Mouse (Mus musculus) skeletal muscle tissue, adult 2 months (tissue): Measurements from ENCODE around the gene Stab1.
A peak's percentile ranks its signal among the peaks of the same experiment; 100 is the strongest.

ENCODE experiments used
- DNase-seq: peaks from one replicate; pipeline ENCODE4 v3.0.0-alpha.2; 2012; ENCODE audit warnings: low read depth, low spot score

Stab1 gene

DNA sequence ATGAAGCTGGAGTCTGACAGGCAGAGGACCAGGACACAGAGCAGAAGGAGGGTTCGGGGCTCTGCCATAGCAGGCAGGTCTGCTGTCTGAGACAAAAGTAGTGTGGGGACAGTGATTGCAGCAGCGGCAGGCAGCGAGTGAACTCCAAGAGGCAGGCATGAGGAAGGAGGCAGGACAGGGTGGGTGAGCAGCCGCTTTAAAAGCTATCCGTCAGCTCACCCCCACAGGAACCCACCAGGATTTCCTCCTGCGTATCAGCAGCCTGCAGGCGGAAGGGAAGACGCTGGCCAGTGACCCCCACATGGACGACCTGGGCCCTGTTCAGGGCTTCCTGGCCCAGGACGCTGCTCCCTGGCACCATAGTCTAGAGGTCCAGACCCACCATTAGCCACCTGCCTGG is at the start of gene Stab1:
Gene Stab1 (minus strand): TSS at position 217 of the 400 bp plus-strand sequence.
- DNase-seq: peak; percentile 36

DNA sequence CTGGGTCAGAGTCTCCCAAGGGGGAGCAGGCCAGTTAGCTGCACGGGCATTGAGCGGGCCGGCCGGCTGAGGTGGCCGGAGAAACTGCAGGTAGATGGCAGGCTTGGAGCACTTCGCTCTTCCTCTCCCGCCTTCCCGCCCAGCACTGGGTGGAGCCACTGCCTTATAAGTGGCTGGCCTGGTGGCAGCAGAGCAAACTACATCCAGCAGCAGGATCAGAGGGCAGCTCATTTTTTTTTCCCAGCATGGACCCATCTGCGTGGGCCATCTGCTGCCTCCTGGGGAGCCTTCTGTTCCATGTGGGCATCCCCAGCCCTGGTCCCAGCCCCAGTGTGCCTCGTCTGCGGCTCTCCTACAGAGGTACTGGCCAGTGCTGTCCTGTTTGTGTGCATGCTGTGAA is 49.2 kb upstream of the Stab1 start, which contains the start of gene Sema3g:
Gene Sema3g (plus strand): TSS at position 195 of the 400 bp plus-strand sequence.
- no peak for DNase-seq

GRCm38 (mm10) chr14:31216846-31217245 is 48.4 kb upstream of the Stab1 start, which contains the start of gene Nisch:
Gene Nisch, minus strand, starts transcription at chr14:31216946.
- no peak for DNase-seq

GRCm38 (mm10) chr14:31215157-31216002 is 46.9 kb upstream of the Stab1 start:
- DNase-seq: no peak

DNA sequence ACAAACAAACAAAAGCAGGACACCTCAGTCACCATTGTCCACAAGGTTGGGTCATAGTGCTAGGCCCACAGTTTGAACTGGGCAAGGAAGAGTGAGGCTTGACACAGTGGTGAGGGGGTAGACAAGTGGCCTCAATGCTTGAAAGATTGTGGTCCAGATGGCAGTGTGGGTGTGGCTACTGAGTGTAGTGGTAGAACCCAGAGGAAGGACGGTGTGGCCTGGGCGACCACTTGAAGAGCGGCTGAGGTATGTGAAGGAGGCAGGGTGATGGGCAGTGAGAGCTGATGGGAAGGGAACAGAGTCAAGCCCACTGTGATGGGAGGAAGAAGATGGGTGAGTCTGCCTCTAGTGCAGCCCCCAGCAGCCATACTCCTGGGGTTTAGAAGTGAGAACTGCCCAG is 46.2 kb upstream of the Stab1 start:
- DNase-seq: no peak

- DNase-seq: no peak
Observed at GRCm38 (mm10) chr14:31213868-31214267, 45.4 kb upstream of the Stab1 start.

DNA sequence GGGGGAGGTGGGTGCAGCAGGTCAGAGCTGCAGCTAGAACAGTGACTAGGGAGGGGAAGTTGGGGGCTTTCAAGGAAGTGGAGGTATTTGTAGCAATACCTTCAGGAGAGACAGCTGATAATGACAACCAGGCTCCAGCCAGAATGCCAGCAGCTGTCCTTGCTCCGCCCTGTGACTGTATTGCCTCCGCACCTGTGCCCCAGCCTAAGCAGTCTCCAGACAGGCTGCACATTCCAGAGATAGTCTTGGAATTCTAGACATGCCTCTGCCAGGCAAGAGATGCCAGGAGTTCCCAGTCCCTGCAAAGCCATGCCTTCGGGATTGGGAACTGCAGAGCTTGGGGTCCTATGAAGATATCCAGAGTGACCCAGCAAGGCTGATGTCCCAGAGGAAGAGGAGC is 44.1 kb upstream of the Stab1 start:
- DNase-seq: no peak

DNA sequence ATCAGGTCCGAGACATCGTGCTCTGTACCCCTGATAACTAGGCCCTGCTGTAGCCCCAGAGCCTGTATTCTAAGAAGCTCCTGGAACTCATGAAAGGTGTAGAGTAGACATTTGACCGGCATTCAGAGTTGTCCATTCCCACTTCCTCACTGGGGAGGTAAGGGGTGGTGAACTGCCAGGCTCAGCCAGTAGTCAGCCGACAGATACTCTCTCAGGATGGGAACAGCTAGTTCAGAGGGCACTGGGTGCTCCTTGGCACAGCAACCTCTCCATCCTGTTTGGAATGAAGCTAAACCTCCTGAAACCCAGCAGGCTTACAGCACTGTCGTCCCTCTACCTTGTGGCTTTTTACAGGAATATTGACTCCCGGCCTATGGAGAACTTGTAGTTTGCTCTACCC is 43.4 kb upstream of the Stab1 start:
- DNase-seq: no peak

DNA sequence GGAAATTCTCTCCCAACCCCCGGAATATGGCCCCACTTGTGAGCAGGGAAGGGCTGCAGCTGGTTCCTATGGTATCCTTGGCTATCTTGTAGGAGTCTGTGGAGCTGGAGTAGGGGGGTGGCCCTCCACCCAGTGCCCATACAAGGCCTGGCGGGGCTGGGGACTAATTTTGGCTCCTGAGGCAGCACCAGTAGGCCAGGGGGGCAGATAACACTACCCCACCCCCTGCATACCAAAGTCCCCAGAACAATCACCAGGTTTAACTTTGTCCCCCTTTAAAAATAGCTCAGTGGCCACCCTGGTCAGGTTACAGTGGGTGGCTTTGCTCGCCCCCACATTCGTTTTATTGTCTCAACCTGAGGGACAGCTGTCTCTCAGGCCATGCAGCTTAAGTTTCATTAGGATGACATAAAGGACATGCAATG is 40.7 kb upstream of the Stab1 start:
- no peak for DNase-seq

DNA sequence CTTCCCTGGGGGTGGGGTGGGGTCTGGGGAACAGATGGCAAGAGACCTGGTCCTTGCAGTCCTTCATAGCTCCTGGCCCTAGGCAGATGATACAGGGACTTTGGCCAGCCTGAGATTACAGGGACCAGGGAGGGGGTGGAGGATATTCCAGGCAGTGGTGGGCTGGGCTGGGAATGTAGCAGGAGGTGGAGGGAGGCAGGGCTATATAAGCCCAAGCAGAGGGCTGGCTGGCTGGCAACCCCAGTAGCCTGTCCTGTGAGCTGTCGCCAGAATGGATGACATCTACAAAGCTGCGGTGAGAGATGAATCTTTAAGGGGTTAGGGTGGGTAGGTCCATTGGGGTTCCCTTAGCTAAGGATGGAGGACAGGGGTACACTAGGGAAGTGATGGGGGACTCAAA is 39.6 kb upstream of the Stab1 start, which contains the start of gene Tnnc1:
Gene Tnnc1 (plus strand): TSS at position 229 of the 400 bp plus-strand sequence.
- no peak for DNase-seq

DNA sequence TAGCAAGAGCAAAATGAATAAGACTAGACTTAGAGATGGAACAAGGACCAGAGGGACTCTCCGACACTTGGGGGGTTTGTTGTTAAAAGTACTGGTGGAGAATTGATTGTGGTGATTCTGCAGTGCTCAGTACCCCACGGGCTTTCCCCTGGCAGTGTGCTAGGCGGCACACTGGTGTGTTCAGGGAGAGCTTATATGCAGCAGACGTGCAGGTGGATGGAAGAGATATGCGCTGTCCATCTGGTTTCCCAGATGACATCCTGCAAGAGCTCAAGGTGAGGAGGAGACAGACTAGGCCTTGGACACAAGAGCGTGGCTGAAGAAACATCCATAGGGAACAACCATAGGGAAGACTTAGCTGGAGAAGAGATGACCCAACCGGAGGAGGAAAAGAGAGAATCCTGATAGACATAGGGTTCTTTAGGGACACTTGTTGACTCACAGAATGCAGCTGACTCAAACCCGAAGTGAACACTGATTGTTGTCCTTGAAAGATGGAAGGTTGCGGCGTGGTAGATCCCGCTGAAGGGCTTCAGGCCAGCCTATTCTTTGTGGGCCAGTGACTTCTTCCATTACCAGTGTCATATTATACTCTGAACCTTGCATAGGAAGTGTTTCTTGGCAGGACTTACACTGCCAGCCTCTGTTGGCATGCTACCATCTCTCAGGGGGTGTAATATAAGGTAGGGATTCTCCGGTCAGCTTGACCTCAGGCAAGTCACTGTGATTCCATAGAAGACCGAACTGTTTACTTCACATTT is 38.8 kb upstream of the Stab1 start:
- DNase-seq: no peak

- peak; percentile 95 for DNase-seq
Observed at GRCm38 (mm10) chr14:31206472-31206981, 38.1 kb upstream of the Stab1 start.

- no peak for DNase-seq
Observed at GRCm38 (mm10) chr14:31205562-31206467, 37.4 kb upstream of the Stab1 start.

GRCm38 (mm10) chr14:31205244-31205561 is 36.8 kb upstream of the Stab1 start:
- DNase-seq: no peak

DNA sequence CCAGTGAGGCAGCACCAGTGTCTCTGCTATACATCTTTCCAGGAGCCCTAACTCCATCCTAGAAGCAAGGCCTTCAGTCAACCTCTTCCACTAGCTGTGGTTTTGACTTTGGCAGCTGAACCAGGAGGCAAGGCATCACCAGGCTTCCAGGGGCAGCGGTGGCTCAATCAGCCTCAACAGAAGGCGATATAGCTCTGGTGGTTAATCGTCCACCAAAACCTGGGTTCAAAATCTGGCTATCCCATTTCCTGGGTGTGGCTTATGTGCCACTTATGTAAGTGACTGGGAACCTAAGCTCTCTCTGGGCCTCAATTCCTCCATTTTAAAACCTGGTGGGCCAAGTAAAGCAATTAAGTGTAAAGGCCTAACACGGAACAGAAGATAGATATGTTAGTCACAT is 36.4 kb upstream of the Stab1 start:
- DNase-seq: no peak

DNA sequence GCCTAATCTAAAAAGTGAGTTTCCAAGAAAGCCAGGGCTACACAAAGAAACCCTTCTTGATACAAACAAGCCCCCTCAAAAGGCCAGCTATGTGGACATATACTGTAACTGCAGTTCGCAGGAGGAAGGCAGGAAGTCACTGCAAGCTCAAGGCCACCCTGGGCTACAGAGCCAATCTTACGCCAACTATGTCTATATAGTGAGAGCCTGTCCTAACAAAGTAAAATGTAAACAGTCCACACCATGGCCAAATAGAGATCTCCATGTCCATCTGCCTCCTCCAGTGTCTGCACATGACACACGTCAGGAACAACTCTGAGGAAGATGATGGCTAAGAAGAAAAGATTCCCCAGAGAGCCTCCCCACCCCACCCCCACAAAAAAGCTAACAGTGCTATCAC is 31.6 kb upstream of the Stab1 start:
- no peak for DNase-seq

GRCm38 (mm10) chr14:31199599-31199998 is 31.2 kb upstream of the Stab1 start:
- no peak for DNase-seq

DNA sequence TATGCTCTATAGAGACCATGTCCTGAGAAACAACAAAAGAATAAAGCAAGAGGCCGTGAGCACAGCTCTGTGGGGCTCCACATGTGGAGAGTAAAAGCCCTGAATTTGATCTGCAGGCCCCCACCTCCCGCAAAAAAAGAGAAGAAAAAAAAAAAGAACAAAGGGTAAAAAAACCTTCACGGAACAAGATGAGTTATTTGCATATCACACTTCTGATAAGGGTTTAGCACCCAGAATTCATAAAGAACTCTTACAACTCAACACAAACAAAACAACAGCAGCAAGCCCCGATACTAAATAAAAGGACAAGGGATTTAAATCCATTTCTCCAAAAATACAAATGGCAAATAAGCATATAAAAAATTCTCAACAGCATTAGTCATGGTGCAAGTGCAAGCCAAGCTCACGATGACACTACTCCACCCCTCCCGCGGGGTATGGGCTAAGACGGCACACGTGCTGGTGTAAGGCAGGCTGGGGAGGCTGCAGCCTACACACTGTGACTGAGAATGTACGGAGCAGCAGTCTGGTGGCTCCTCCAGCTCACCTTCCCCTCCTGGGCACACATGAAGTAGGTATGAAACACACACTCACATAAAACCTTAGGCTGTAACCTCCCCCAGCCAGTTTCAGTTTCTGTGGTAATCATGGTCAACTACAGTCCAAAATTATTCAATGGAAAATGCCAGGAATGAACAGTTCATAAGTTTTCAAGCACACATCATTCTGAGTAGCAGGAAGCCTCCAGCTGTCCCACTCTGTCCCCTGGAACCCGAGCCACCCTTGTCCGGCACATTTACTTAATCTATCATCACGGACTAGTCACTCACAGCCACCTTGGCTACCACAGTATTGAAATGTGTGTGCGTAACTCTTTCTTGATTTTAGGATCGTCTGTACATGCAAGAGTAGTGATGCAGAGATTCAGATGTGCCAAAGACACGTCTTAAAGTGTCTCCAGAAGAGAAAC is 29.4 kb upstream of the Stab1 start:
- DNase-seq: no peak

DNA sequence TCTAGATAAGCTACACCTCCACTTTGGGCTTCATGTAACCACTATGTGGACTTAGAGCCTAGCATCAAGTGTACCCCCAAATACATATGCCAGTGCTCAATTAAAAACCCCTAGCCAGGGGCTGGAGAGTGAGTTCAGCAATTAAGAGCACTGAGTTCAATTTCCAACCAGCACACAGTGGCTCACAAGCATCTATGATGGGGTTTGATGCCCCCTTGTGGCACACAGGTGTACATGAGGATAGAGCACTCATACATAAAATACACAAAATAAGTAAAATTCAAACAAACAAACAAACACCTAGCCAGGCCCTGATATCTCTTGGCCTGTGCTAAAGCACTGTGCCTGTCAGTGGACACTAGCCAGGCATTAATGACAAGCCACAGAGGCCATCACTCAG is 27.5 kb upstream of the Stab1 start:
- DNase-seq: no peak

GRCm38 (mm10) chr14:31195521-31195920 is 27.1 kb upstream of the Stab1 start:
- DNase-seq: no peak
